ENCODE assay signal across 8 mouse cellular contexts in genomic region chr17:28341091-28341490, GRCm38 (mm10). TPM values are rescaled to one million over a fixed set of nuclear protein-coding genes. Genes with fewer than 3 reads are reported as not detected.
A peak's percentile ranks its signal among the peaks of the same experiment; 100 is the strongest.
DNase-seq lines count a peak whose midpoint lies in the region; ATAC-seq lines count a peak whose summit lies in the region.

No protein-coding gene starts in this region.

- WGBS in forebrain, embryonic 11.5 days: 6% methylated on average over 26 of the region's 26 CpGs
- 4% methylated on average over 26 of the region's 26 CpGs for WGBS in heart, embryonic 13.5 days
- 9% methylated on average over 26 of the region's 26 CpGs for WGBS in kidney, embryonic 16.5 days
- WGBS in liver, embryonic 15.5 days (ENCODE audit: insufficient replicate concordance): 8% methylated on average over 26 of the region's 26 CpGs
- 5% methylated on average over 26 of the region's 26 CpGs for WGBS in neural tube, embryonic 12.5 days

- no peaks in the 10 kb centered on the region; the same call in 1 of the 2 replicates for H3K27me3 ChIP-seq in forebrain, embryonic 11.5 days (ENCODE audit: control insufficient read depth, insufficient read depth, low read length)
- no peaks in the 10 kb centered on the region for H3K27me3 ChIP-seq in heart, embryonic 13.5 days (replicated peaks)
- no peaks in the 10 kb centered on the region; the same call in 1 of the 2 replicates for H3K27me3 ChIP-seq in kidney, embryonic 16.5 days (ENCODE audit: insufficient read depth, low read length)
- peaks cover 32% of the 10 kb centered on the region for H3K27me3 ChIP-seq in liver, embryonic 15.5 days
- peaks cover 22% of the 10 kb centered on the region for H3K27me3 ChIP-seq in neural tube, embryonic 12.5 days (replicated peaks)

- no peaks in the 10 kb centered on the region for H3K9me3 ChIP-seq in forebrain, embryonic 11.5 days (ENCODE audit: control insufficient read depth, low read length)
- no peaks in the 10 kb centered on the region for H3K9me3 ChIP-seq in heart, embryonic 13.5 days
- H3K9me3 ChIP-seq in kidney, embryonic 16.5 days (ENCODE audit: low read length): no peaks in the 10 kb centered on the region
- H3K9me3 ChIP-seq in liver, embryonic 15.5 days (replicated peaks): no peaks in the 10 kb centered on the region
- no peaks in the 10 kb centered on the region for H3K9me3 ChIP-seq in neural tube, embryonic 12.5 days

- DNase-seq in 416B (ENCODE audit: low read depth): peak; percentile 52
- DNase-seq in adrenal gland, postnatal 10 days: peak; percentile 83
- peak; percentile 88 for DNase-seq in forebrain, embryonic 11.5 days (ENCODE audit: low spot score)
- DNase-seq in testis, postnatal 10 days (ENCODE audit: low spot score): peak; percentile 91

- peak overlapping the region; percentile 16; the same call in 1 of the 2 replicates for H3K4me3 ChIP-seq in forebrain, embryonic 11.5 days (ENCODE audit: low read depth, low read length)
- H3K4me3 ChIP-seq in heart, embryonic 13.5 days: peak overlapping the region; percentile 44
- H3K4me3 ChIP-seq in kidney, embryonic 16.5 days (ENCODE audit: low read length): peak overlapping the region; percentile 20
- no peak overlapping the region; the same call in 1 of the 2 replicates for H3K4me3 ChIP-seq in liver, embryonic 15.5 days (replicated peaks)
- H3K4me3 ChIP-seq in neural tube, embryonic 12.5 days: no peak overlapping the region

- H3K4me1 ChIP-seq in forebrain, embryonic 11.5 days (replicated peaks; ENCODE audit: control insufficient read depth, insufficient read depth, low read length): peaks cover 18% of the 10 kb centered on the region
- H3K4me1 ChIP-seq in heart, embryonic 13.5 days: peaks cover 63% of the 10 kb centered on the region
- peaks cover 55% of the 10 kb centered on the region for H3K4me1 ChIP-seq in kidney, embryonic 16.5 days (ENCODE audit: insufficient read depth, low read length)
- peaks cover 27% of the 10 kb centered on the region for H3K4me1 ChIP-seq in liver, embryonic 15.5 days (replicated peaks)
- peaks cover 35% of the 10 kb centered on the region for H3K4me1 ChIP-seq in neural tube, embryonic 12.5 days

- peak; percentile 79 for ATAC-seq in forebrain, embryonic 11.5 days (replicated peaks; ENCODE audit: low FRiP score)
- peak; percentile 70 for ATAC-seq in heart, embryonic 13.5 days (ENCODE audit: extremely low read depth, insufficient number of reproducible peaks, low FRiP score, low TSS enrichment)
- peak; percentile 64 for ATAC-seq in kidney, embryonic 16.5 days (ENCODE audit: low FRiP score, low TSS enrichment)
- peak; percentile 69 for ATAC-seq in liver, embryonic 15.5 days (ENCODE audit: insufficient read depth)
- peak; percentile 68 for ATAC-seq in neural tube, embryonic 12.5 days (ENCODE audit: low FRiP score, low read depth)

- H3K27ac ChIP-seq in forebrain, embryonic 11.5 days (ENCODE audit: low read depth, low read length): no peak overlapping the region
- peak overlapping the region; percentile 93 for H3K27ac ChIP-seq in heart, embryonic 13.5 days (replicated peaks)
- H3K27ac ChIP-seq in kidney, embryonic 16.5 days (ENCODE audit: low read length): peak overlapping the region; percentile 75
- no peak overlapping the region for H3K27ac ChIP-seq in liver, embryonic 15.5 days (replicated peaks)
- H3K27ac ChIP-seq in neural tube, embryonic 12.5 days: no peak overlapping the region

- peak overlapping the region; percentile 44 for H3K9ac ChIP-seq in forebrain, embryonic 11.5 days (ENCODE audit: low read length)
- H3K9ac ChIP-seq in heart, embryonic 13.5 days: peak overlapping the region; percentile 85
- peak overlapping the region; percentile 57 for H3K9ac ChIP-seq in kidney, embryonic 16.5 days (replicated peaks; ENCODE audit: low read length)
- H3K9ac ChIP-seq in liver, embryonic 15.5 days: no peak overlapping the region
- H3K9ac ChIP-seq in neural tube, embryonic 12.5 days: peak overlapping the region; percentile 36

- H3K4me2 ChIP-seq in forebrain, embryonic 11.5 days (ENCODE audit: low read depth, low read length, severe bottlenecking): peak overlapping the region; percentile 40
- peak overlapping the region; percentile 70 for H3K4me2 ChIP-seq in heart, embryonic 13.5 days
- peak overlapping the region; percentile 51 for H3K4me2 ChIP-seq in kidney, embryonic 16.5 days (replicated peaks; ENCODE audit: low read depth, low read length)
- peak overlapping the region; percentile 55 for H3K4me2 ChIP-seq in liver, embryonic 15.5 days
- H3K4me2 ChIP-seq in neural tube, embryonic 12.5 days (replicated peaks): peak overlapping the region; percentile 60

- no peaks in the 10 kb centered on the region for H3K36me3 ChIP-seq in forebrain, embryonic 11.5 days (ENCODE audit: control insufficient read depth, insufficient read depth, low read length)
- H3K36me3 ChIP-seq in heart, embryonic 13.5 days: peaks cover 41% of the 10 kb centered on the region
- H3K36me3 ChIP-seq in kidney, embryonic 16.5 days (ENCODE audit: insufficient read depth, low read length): peaks cover 29% of the 10 kb centered on the region
- H3K36me3 ChIP-seq in liver, embryonic 15.5 days (replicated peaks): 0 out of 2 replicates have a peak, but pooled peaks cover 7% of the 10 kb centered on the region
- H3K36me3 ChIP-seq in neural tube, embryonic 12.5 days: no peaks in the 10 kb centered on the region; the same call in 1 of the 2 replicates

RNA-seq across cellular contexts. Expression of gene Tead3, which starts 9.5 kb away (rescaled TPM):
- total RNA-seq in adrenal gland, postnatal 10 days (2021): 10 to 100 TPM; 12.8 to 13.5 TPM
- 5.6 and 5.8 TPM in 2 replicates for polyA plus RNA-seq in forebrain, embryonic 11.5 days (2014; fragmentation: Nextera tagmentation; extraction: Ambion mirVana)
- polyA plus RNA-seq in heart, embryonic 13.5 days (2015; fragmentation: Nextera tagmentation; extraction: Ambion mirVana): 5.9 and 7.3 TPM in 2 replicates
- 10.7 and 11.5 TPM in 2 replicates for polyA plus RNA-seq in kidney, embryonic 16.5 days (2015; fragmentation: Nextera tagmentation; extraction: Ambion mirVana)
- 0.60 and 0.69 TPM in 2 replicates for polyA plus RNA-seq in liver, embryonic 15.5 days (2015; fragmentation: Nextera tagmentation; extraction: Ambion mirVana)
- 3.5 and 4.8 TPM in 2 replicates for polyA plus RNA-seq in neural tube, embryonic 12.5 days (2016; fragmentation: Nextera tagmentation; extraction: Ambion mirVana)

RNA-seq across cellular contexts. Expression of gene Rpl10a, which starts 12.8 kb away (rescaled TPM):
- 100 to 1,000 TPM; 948 to 951 TPM for total RNA-seq in adrenal gland, postnatal 10 days (2021)
- polyA plus RNA-seq in forebrain, embryonic 11.5 days (2014; fragmentation: Nextera tagmentation; extraction: Ambion mirVana): 468 and 490 TPM in 2 replicates
- 389 and 419 TPM in 2 replicates for polyA plus RNA-seq in heart, embryonic 13.5 days (2015; fragmentation: Nextera tagmentation; extraction: Ambion mirVana)
- polyA plus RNA-seq in kidney, embryonic 16.5 days (2015; fragmentation: Nextera tagmentation; extraction: Ambion mirVana): 543 and 653 TPM in 2 replicates
- polyA plus RNA-seq in liver, embryonic 15.5 days (2015; fragmentation: Nextera tagmentation; extraction: Ambion mirVana): 280 and 313 TPM in 2 replicates
- 341 and 353 TPM in 2 replicates for polyA plus RNA-seq in neural tube, embryonic 12.5 days (2016; fragmentation: Nextera tagmentation; extraction: Ambion mirVana)

RNA-seq across cellular contexts. Expression of gene Tulp1, which starts 23.9 kb away (rescaled TPM):
- under 1 TPM; 0.33 to 1.00 TPM for total RNA-seq in adrenal gland, postnatal 10 days (2021)
- polyA plus RNA-seq in forebrain, embryonic 11.5 days (2014; fragmentation: Nextera tagmentation; extraction: Ambion mirVana): 2.6 and 4.2 TPM in 2 replicates
- polyA plus RNA-seq in heart, embryonic 13.5 days (2015; fragmentation: Nextera tagmentation; extraction: Ambion mirVana): 4.1 TPM in 2 replicates
- 6.4 and 8.7 TPM in 2 replicates for polyA plus RNA-seq in kidney, embryonic 16.5 days (2015; fragmentation: Nextera tagmentation; extraction: Ambion mirVana)
- polyA plus RNA-seq in liver, embryonic 15.5 days (2015; fragmentation: Nextera tagmentation; extraction: Ambion mirVana): 0.10 and 0.14 TPM in 2 replicates
- 3.0 and 5.1 TPM in 2 replicates for polyA plus RNA-seq in neural tube, embryonic 12.5 days (2016; fragmentation: Nextera tagmentation; extraction: Ambion mirVana)

RNA-seq across cellular contexts. Expression of gene Fance, which starts 27.8 kb away (rescaled TPM):
- 10 to 100 TPM; 24.2 to 36.2 TPM for total RNA-seq in adrenal gland, postnatal 10 days (2021)
- 28.0 and 32.3 TPM in 2 replicates for polyA plus RNA-seq in forebrain, embryonic 11.5 days (2014; fragmentation: Nextera tagmentation; extraction: Ambion mirVana)
- polyA plus RNA-seq in heart, embryonic 13.5 days (2015; fragmentation: Nextera tagmentation; extraction: Ambion mirVana): 19.3 and 22.2 TPM in 2 replicates
- polyA plus RNA-seq in kidney, embryonic 16.5 days (2015; fragmentation: Nextera tagmentation; extraction: Ambion mirVana): 32.3 and 34.0 TPM in 2 replicates
- 9.4 and 11.0 TPM in 2 replicates for polyA plus RNA-seq in liver, embryonic 15.5 days (2015; fragmentation: Nextera tagmentation; extraction: Ambion mirVana)
- polyA plus RNA-seq in neural tube, embryonic 12.5 days (2016; fragmentation: Nextera tagmentation; extraction: Ambion mirVana): 31.0 and 31.2 TPM in 2 replicates

Comparison
In these comparisons a context has a peak if more than half of its experiments do, and no peak if none do; other contexts are left out.
1. H3K27ac ChIP-seq: peak in heart, embryonic 13.5 days (single experiment) and kidney, embryonic 16.5 days (single experiment); none in forebrain, embryonic 11.5 days (single experiment), liver, embryonic 15.5 days (single experiment) and neural tube, embryonic 12.5 days (single experiment).
2. H3K4me3 ChIP-seq: peak in forebrain, embryonic 11.5 days (single experiment), heart, embryonic 13.5 days (single experiment) and kidney, embryonic 16.5 days (single experiment); none in liver, embryonic 15.5 days (single experiment) and neural tube, embryonic 12.5 days (single experiment).
3. Peak in every context shown above with its lines, with median percentiles within 50 percentile points of each other: DNase-seq, ATAC-seq and H3K4me2 ChIP-seq.